Mouse (Mus musculus) liver, embryonic 13.5 days (tissue): ENCODE data around the gene Brca1. TPM values are rescaled to one million over a fixed set of nuclear protein-coding genes. Genes with fewer than 3 reads are reported as not detected.
"Not testable (repeated sequence)": the region's sequence is repeated elsewhere in the genome, so short reads cannot be mapped to it uniquely, and the experiment has no call there.

ENCODE experiments used
- ATAC-seq: fragments of 200-750 bp; cut with Nextera tagmentation; 2 replicates; pipeline ENCODE4 v1.8.0; 2017; ENCODE audit warnings: low read depth, mild to moderate bottlenecking, moderate number of reproducible peaks, moderate library complexity
- DNase-seq: peaks from one replicate; pipeline ENCODE4 v3.0.0; 2022
- H3K27ac ChIP-seq: fragments of 300-500 bp; sonication (generic); 2 replicates; pipeline ENCODE4 v1.5.1; 2015; ENCODE audit warnings: moderate library complexity, mild to moderate bottlenecking, inconsistent platforms
- H3K27me3 ChIP-seq: fragments of 300-500 bp; sonication (generic); 2 replicates; pipeline ENCODE4 v1.6.1; 2015; ENCODE audit warnings: mild to moderate bottlenecking, inconsistent platforms
- H3K36me3 ChIP-seq: fragments of 300-500 bp; sonication (generic); 2 replicates; pipeline ENCODE4 v1.6.1; 2015; ENCODE audit warnings: mild to moderate bottlenecking, inconsistent platforms
- H3K4me1 ChIP-seq: fragments of 300-500 bp; sonication (generic); replicated peaks from 2 replicates; pipeline ENCODE4 v1.6.1; 2015; ENCODE audit warnings: inconsistent platforms
- H3K4me2 ChIP-seq: fragments of 300-500 bp; sonication (generic); 2 replicates; pipeline ENCODE4 v1.6.1; 2015; ENCODE audit warnings: inconsistent platforms, mild to moderate bottlenecking, moderate library complexity
- H3K4me3 ChIP-seq: fragments of 300-500 bp; sonication (generic); replicated peaks from 2 replicates; pipeline ENCODE4 v1.5.1; 2015; ENCODE audit warnings: mild to moderate bottlenecking, inconsistent platforms
- H3K9ac ChIP-seq: fragments of 300-500 bp; sonication (generic); 2 replicates; pipeline ENCODE4 v1.6.1; 2015; ENCODE audit warnings: mild to moderate bottlenecking, inconsistent platforms
- H3K9me3 ChIP-seq: fragments of 300-500 bp; sonication (generic); replicated peaks from 2 replicates; pipeline ENCODE4 v1.6.1; 2016; ENCODE audit warnings: inconsistent platforms
- WGBS: fragments of 180-500 bp; shearing (Covaris S2); methylation state at CpG from one replicate; pipeline ENCODE4 v1.1.7; 2015; ENCODE audit not compliant: insufficient replicate concordance; 5-methylcytosine and 5-hydroxymethylcytosine counted together
- polyA plus RNA-seq: library from polyadenylated mRNA; unstranded; fragments of >200 nt; fragmentation: Nextera tagmentation; extraction: Ambion mirVana; gene quantifications from 2 replicates; pipeline ENCODE4 v1.2.1, GENCODE M21; 2015

Gene Brca1
- polyA plus RNA-seq, 1 experiment from 2014 or later: 11.9 TPM

DNA sequence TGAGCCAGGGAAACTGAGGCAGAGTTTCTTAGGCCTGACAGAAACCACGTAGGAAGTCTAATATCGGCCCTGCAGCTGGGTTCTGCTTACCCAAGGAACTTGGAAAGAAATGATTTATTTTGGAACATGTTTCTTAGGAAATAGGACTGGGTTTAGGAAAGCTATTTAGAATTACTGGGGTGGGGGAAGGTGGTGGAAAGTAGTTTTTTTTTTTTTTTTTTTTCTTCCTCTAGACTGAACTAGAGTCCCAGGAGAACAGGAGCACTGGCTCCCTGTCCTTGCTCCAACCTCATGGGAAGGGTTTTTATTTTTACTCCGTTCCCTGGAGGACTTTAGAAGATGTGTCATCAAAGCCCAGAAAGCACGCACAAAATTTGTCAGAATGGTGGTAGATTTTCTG is 82.6 kb downstream of the Brca1 start:
- WGBS: 54% methylated on average over 4 of the region's 4 CpGs
- no peak for ATAC-seq
- Histone ChIP-seq H3K27ac (no peak overlapping the region), H3K36me3 (no peaks in the 10 kb centered on the region), H3K4me2 (peak overlapping the region; percentile 98), H3K9me3 (no peaks in the 10 kb centered on the region), H3K27me3 (peaks cover 83% of the 10 kb centered on the region), H3K4me3 (peak overlapping the region; percentile 74; the same call in 1 of the 2 replicates), H3K9ac (peak overlapping the region; percentile 75; the same call in 1 of the 2 replicates), H3K4me1 (peaks cover 54% of the 10 kb centered on the region)
- DNase-seq: no peak

DNA sequence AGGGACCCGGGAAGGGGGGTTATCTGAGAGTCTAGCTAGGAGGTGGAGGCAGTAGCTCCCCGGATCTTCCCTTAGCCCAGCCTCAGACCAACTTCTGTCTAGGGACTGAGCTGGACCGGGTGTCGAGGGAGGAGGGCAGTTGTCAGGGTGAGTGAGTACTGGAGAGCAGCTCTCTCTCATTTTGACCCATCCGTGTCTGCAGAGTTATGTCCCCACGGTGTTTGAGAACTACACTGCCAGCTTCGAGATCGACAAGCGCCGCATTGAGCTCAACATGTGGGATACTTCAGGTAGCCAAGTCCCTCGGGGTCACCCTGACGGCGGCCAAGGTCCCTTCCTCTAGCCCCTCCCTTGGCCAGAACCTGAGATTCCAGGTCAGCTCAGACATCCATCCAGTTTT is 83.0 kb downstream of the Brca1 start:
- H3K4me3 ChIP-seq: peak overlapping the region; percentile 74
- 7% methylated on average over 13 of the region's 13 CpGs for WGBS
- H3K27me3 ChIP-seq: peaks cover 87% of the 10 kb centered on the region
- H3K4me1 ChIP-seq: peaks cover 59% of the 10 kb centered on the region
- H3K9ac ChIP-seq: peak overlapping the region; percentile 75
- H3K9me3 ChIP-seq: no peaks in the 10 kb centered on the region
- no peak for DNase-seq
- H3K4me2 ChIP-seq: peak overlapping the region; percentile 98
- H3K27ac ChIP-seq: no peak overlapping the region
- H3K36me3 ChIP-seq: no peaks in the 10 kb centered on the region
- ATAC-seq: no peak

DNA sequence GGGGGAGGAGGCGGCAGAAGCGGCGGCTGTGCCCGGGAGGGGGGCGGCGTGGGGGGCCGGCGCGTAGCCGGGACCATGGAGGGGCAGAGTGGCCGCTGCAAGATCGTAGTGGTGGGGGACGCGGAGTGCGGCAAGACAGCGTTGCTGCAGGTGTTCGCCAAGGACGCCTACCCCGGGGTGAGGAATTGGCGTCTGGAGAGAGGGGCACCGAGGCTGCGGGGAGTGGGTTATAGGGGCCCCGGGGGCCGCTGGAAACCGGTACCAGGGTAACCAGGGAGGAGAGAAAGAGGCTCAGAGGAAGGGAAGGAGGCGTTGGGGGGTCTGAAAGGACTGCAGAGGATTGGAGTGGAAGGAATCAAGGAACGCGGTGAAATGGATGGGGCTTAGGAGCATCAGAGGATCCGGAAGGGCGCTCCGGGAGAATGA is 83.5 kb downstream of the Brca1 start:
- H3K9ac ChIP-seq: peak overlapping the region; percentile 75
- no peak overlapping the region for H3K27ac ChIP-seq
- peaks cover 63% of the 10 kb centered on the region for H3K4me1 ChIP-seq
- H3K4me2 ChIP-seq: peak overlapping the region; percentile 98
- WGBS: 1% methylated on average over 31 of the region's 31 CpGs
- ATAC-seq (no peak; the same call in 1 of the 2 replicates), DNase-seq (no peak)
- peaks cover 90% of the 10 kb centered on the region for H3K27me3 ChIP-seq
- H3K4me3 ChIP-seq: peak overlapping the region; percentile 74
- no peaks in the 10 kb centered on the region for H3K36me3 ChIP-seq
- H3K9me3 ChIP-seq: no peaks in the 10 kb centered on the region

DNA sequence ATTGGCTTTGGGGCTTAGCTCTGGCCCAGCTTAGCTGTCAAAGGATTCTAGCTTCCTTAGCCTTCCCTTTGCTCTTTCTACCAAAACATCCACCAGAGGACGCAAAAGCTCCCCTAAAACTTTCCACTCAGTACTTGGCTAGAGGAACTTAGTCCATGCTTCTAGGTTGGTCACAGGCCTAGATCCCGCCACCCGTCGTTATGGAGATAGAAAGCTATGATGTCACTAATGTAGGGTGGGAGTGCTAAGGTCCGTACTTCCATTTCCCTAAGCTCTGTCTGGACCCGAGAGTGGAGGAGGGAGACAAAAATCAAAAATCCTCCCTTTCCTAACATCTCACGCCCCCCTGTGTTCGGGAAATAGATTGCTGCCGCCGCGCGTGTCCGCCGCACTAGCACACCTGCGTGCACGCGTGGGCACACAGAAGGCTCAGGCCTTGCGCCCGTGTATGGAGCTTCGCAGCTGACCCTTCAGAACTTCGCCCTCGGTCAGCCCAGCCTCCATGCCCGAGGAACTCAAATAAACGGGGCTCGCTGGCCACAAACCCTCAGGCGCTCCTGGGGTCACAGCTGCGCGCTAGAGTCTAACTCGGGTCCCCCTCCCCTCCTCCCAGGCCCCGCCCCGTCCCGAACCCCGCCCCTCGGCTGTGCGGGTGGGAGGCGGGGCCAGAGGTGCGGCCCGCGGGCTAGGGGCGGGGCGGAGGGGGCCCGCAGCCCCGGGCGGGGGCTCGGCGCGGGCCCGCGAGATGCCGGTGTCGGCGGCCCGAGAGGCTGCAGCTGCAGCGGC is 84.1 kb downstream of the Brca1 start:
- DNase-seq (peak; percentile 48), ATAC-seq (peak; percentile 66)
- Histone ChIP-seq H3K9me3 (no peaks in the 10 kb centered on the region), H3K4me2 (peak overlapping the region; percentile 98), H3K27me3 (peaks cover 88% of the 10 kb centered on the region), H3K9ac (peak overlapping the region; percentile 75), H3K27ac (no peak overlapping the region; the same call in 1 of the 2 replicates), H3K4me3 (peak overlapping the region; percentile 74), H3K36me3 (no peaks in the 10 kb centered on the region), H3K4me1 (peaks cover 69% of the 10 kb centered on the region)
- under 1% methylated on average over 41 of the region's 54 CpGs for WGBS

DNA sequence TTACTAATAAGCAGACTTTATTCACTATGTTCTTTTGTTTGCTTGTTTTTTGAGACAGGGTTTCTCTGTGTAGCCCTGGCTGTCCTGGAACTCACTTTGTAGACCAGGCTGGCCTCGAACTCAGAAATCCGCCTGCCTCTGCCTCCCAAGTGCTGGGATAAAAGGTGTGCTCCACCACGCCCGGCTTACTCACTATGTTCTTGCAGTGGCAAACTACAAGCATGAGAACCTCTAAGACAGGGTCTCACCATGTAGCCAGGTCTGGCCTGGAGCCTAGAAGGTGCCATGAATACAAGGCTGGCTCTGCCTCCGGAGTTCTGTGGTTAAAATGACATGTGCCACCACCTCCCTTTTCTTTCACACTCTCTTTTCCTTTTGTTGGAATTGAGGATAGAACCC is 85.2 kb downstream of the Brca1 start:
- H3K27ac ChIP-seq, ATAC-seq, DNase-seq, H3K36me3 ChIP-seq, H3K9me3 ChIP-seq, H3K9ac ChIP-seq: not testable (repeated sequence)
- Histone ChIP-seq H3K4me2 (peak overlapping the region; percentile 97), H3K4me3 (peak overlapping the region; percentile 69), H3K4me1 (peaks cover 73% of the 10 kb centered on the region), H3K27me3 (peaks cover 79% of the 10 kb centered on the region)
- 49% methylated on average over 5 of the region's 5 CpGs for WGBS

DNA sequence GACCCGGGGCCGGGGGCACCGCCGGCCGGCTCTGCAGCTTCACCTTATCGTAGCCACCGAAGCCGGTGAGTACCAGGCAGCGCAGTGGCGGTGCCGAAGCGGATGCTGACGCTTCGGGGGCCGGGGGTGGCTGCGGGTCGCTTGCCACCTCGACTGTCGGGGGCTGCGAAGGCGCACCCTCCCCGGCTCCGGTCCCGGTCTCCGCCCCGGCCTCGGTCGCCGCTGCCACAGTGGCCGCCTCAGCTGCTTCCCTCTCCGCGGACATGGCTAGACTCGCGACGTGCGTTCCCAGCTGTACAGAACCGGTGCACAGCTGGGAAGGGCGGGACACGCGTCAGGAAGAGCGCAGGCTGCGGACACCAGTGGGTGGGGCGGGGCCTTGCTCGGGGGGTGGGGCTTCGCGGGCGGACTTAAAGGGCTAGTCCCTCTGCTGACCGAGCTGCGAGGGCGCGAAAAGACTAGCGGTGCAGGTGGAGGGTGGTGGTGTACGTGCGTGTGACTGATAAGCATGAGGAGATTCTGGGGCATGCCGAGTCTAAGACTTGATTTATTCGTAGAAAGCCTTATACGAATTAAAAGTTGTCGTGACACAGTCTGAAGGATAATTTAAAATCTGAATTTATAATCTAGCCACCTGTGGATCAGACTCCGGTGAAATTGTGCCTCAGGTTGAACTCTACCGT is 85.7 kb downstream of the Brca1 start, which contains the start of gene Vat1:
Gene Vat1, minus strand, starts transcription at position 362 of the 683 bp plus-strand sequence.
- Histone ChIP-seq H3K4me1 (peaks cover 73% of the 10 kb centered on the region), H3K27me3 (peaks cover 74% of the 10 kb centered on the region), H3K4me3 (peak within 1 kb of the TSS; percentile 69), H3K36me3 (peaks cover 3% of the 10 kb centered on the region; the same call in 1 of the 2 replicates), H3K4me2 (peak within 1 kb of the TSS; percentile 98), H3K9ac (peak within 1 kb of the TSS; percentile 70), H3K27ac (peak within 1 kb of the TSS; percentile 60), H3K9me3 (no peaks in the 10 kb centered on the region)
- peak; percentile 67 for DNase-seq
- under 1% methylated on average over 60 of the region's 60 CpGs for WGBS
- peak; percentile 67 for ATAC-seq

DNA sequence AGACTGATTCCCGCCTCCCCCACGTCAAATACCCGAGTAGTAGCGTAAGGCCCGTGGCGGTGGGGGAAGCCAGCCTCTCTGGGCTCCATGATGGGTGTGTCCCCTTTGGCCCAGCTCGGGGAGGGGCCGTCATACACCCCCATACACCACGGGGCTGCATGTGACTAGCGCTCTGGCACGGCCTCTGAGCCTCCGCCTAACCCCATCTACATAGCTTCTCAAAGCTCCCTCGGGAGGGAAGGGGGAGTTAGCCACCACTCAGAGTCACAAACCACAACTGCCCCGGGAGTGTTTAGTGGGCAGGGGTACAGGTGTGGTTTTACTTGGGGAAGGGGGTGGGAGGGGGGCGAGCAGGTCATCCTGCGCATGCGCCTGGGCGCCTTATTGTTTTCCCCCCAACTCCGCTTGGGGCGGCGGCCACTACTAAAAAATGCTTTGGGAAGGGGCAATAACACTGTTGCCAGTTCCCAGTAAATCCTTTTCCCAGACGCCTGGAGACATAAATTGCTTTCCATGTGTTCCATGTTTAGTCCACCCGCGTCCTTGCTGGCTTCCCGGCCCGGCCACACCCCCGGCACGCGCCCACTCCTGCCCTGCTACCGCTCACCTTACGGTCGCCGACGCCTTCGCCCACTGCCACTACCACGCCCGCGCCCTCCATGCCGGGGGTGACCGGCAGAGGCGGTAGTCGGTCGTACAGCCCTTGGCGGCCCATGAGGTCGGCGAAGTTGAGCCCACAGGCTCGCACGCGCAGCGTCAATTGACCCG is 86.5 kb downstream of the Brca1 start:
- Histone ChIP-seq H3K4me2 (peak overlapping the region; percentile 97), H3K27ac (peak overlapping the region; percentile 60), H3K4me3 (peak overlapping the region; percentile 69), H3K27me3 (peaks cover 66% of the 10 kb centered on the region), H3K9ac (peak overlapping the region; percentile 70), H3K9me3 (no peaks in the 10 kb centered on the region), H3K4me1 (peaks cover 73% of the 10 kb centered on the region), H3K36me3 (peaks cover 7% of the 10 kb centered on the region)
- WGBS: under 1% methylated on average over 51 of the region's 51 CpGs
- ATAC-seq (peak; percentile 37), DNase-seq (peak; percentile 42)

DNA sequence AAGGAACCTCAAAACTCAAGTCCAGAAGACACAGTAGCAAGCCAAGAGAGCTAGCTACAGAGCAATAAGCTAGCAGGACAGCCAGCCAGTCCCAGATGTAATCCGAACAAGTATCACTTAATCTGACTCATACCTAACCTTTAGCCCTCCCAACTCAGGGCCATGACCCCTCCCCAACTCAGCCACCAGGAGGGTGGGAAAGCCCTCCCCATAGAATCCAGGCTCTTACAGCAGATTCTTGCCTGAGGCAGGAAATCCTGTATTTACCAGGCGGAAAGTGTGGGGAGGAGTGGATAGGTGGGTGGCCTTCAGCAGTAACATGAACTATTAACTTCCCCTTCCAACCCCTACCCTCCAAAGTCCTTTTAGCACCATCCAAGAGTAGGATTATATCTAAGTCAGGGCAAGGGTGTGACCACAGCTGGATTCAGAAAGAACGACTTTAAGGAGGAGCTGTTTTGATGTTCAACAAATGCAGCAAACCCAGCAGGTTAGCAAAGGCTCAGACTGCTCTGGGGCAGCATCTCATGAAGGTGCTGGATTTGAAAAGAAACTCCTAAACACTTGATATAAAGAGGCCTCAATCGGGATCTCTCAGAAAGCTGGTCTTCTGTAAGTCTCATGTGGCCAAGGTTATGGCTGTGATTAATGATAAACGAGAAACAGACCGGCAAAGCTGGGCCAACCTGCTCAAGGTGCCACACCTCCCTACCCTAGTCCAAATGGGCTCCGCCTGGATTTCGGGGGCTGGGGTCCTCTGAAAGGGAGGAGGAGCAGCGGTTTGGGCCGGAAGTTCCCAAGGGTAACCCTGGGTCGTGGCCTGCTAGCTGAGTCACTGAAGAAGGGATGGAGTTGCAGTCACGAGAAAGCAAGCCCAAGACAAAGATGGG is 87.3 kb downstream of the Brca1 start, which contains the start of gene Rnd2:
Gene Rnd2, plus strand, starts transcription at position 789 of the 890 bp plus-strand sequence.
- ATAC-seq: no peak

DNA sequence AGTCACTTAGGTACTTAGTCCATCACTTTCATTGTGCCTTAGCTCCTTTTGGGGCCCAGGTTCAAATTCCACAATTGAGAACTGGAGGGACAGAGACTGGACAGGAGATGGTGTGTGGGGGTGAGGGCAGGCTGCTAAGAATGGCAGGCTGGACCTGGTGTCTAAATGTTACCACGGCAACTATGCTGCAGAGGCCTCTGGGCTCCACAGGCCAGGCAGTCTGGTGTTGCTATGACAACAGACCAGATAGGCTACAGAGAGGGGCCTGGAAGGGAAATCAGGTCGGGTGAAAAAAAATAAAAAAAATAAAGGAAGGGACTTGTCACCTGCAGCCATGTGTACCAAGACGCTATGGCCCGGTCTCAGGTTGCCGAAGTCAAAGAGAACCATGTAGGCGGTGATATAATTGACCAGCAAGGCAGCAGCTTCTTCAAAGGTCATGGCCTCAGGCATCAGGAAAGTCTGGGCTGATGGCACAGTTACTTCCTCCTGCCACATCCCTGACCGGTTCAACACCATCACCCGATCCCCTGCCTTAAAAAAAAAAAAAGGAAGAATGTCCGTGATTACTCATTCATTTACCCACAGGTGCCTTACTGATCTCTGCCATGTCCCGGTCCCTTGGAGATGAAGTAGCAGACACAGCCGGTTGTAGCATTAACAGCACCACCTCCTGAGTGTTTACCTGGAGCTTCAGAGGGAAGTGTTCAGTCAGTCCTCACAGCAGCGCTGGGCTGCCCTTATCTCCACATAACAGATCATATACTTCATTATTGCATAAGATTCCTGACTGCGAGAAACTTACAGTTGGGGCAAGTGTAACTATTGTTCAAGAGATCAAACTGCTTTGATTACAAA is 88.9 kb downstream of the Brca1 start:
- H3K9me3 ChIP-seq: no peaks in the 10 kb centered on the region
- no peak overlapping the region for H3K4me3 ChIP-seq
- WGBS: 22% methylated on average over 13 of the region's 13 CpGs
- H3K27me3 ChIP-seq: peaks cover 44% of the 10 kb centered on the region
- 0 out of 2 replicates have a peak overlapping the region, but pooled peaks have one; percentile 9 for H3K9ac ChIP-seq
- H3K4me1 ChIP-seq: peaks cover 71% of the 10 kb centered on the region
- DNase-seq: no peak
- H3K27ac ChIP-seq: no peak overlapping the region
- peak overlapping the region; percentile 97 for H3K4me2 ChIP-seq
- H3K36me3 ChIP-seq: peaks cover 32% of the 10 kb centered on the region
- ATAC-seq: no peak

More for the DNA sequence above, 87.3 kb downstream of the Brca1 start, which contains the start of gene Rnd2:
- H3K27ac ChIP-seq: peak within 1 kb of the TSS; percentile 60
- WGBS: 11% methylated on average over 12 of the region's 12 CpGs
- DNase-seq: no peak
- H3K27me3 ChIP-seq: peaks cover 60% of the 10 kb centered on the region
- peak within 1 kb of the TSS; percentile 69 for H3K4me3 ChIP-seq
- peaks cover 77% of the 10 kb centered on the region for H3K4me1 ChIP-seq
- H3K4me2 ChIP-seq: peak within 1 kb of the TSS; percentile 97
- peak within 1 kb of the TSS; percentile 70 for H3K9ac ChIP-seq
- H3K36me3 ChIP-seq: peaks cover 16% of the 10 kb centered on the region
- H3K9me3 ChIP-seq: no peaks in the 10 kb centered on the region
